Mouse (Mus musculus) midbrain, embryonic 13.5 days (tissue): Measurements from ENCODE around the gene Sf3b2. TPM values are rescaled to one million over a fixed set of nuclear protein-coding genes. Genes with fewer than 3 reads are reported as not detected.

Experiments used
- polyA plus RNA-seq: library from polyadenylated mRNA; unstranded; fragments of >200 nt; fragmentation: Nextera tagmentation; extraction: Ambion mirVana; gene quantifications from 2 replicates; pipeline ENCODE4 v1.2.1, GENCODE M21; 2015

Gene Sf3b2
- polyA plus RNA-seq, 1 experiment from 2014 or later = 399 TPM

Other genes with a start within 250 kb of the Sf3b2 start
- 1.3 and 2.1 TPM in 2 replicates for gene Rin1, start 245.0 kb downstream of the Sf3b2 start, polyA plus RNA-seq
- 11.0 and 15.2 TPM in 2 replicates for gene Cd248, start 227.4 kb downstream of the Sf3b2 start, polyA plus RNA-seq
- 3.7 and 4.4 TPM in 2 replicates for gene Tmem151a, start 209.9 kb downstream of the Sf3b2 start, polyA plus RNA-seq
- 57.1 and 59.0 TPM in 2 replicates for gene Yif1a, start 206.9 kb downstream of the Sf3b2 start, polyA plus RNA-seq
- gene Cnih2, start 196.9 kb downstream of the Sf3b2 start, polyA plus RNA-seq = 321 and 357 TPM in 2 replicates
- gene Rab1b, start 188.4 kb downstream of the Sf3b2 start, polyA plus RNA-seq = 238 and 242 TPM in 2 replicates
- 63.1 and 69.0 TPM in 2 replicates for gene Klc2, start 176.9 kb downstream of the Sf3b2 start, polyA plus RNA-seq
- 31.5 and 32.0 TPM in 2 replicates for gene Pacs1, start 22.3 kb downstream of the Sf3b2 start, polyA plus RNA-seq
- gene Gal3st3, start 2.9 kb upstream of the Sf3b2 start, polyA plus RNA-seq = 29.3 and 33.6 TPM in 2 replicates
- not detected in 2 replicates for gene Catsper1, start 40.3 kb upstream of the Sf3b2 start, polyA plus RNA-seq
- gene Cst6, start 54.1 kb upstream of the Sf3b2 start, polyA plus RNA-seq = 4.5 and 5.8 TPM in 2 replicates
- 63.7 and 64.0 TPM in 2 replicates for gene Eif1ad, start 71.3 kb upstream of the Sf3b2 start, polyA plus RNA-seq
- gene Banf1, start 71.7 kb upstream of the Sf3b2 start, polyA plus RNA-seq = 366 and 375 TPM in 2 replicates
- 74.3 and 78.8 TPM in 2 replicates for gene Sart1, start 93.2 kb upstream of the Sf3b2 start, polyA plus RNA-seq
- 0.32 and 0.55 TPM in 2 replicates for gene Tsga10ip, start 107.1 kb upstream of the Sf3b2 start, polyA plus RNA-seq
- 303 and 313 TPM in 2 replicates for gene Drap1, start 129.5 kb upstream of the Sf3b2 start, polyA plus RNA-seq
- gene AI837181, start 129.7 kb upstream of the Sf3b2 start, polyA plus RNA-seq = 51.6 and 60.3 TPM in 2 replicates
- not detected in 2 replicates for gene Fosl1, start 152.1 kb upstream of the Sf3b2 start, polyA plus RNA-seq
- gene Ccdc85b, start 162.4 kb upstream of the Sf3b2 start, polyA plus RNA-seq = 6.9 and 9.7 TPM in 2 replicates
- gene Fibp, start 165.2 kb upstream of the Sf3b2 start, polyA plus RNA-seq = 183 and 192 TPM in 2 replicates
- gene Ctsw, start 173.1 kb upstream of the Sf3b2 start, polyA plus RNA-seq = 5.2 and 5.7 TPM in 2 replicates
- 31.8 and 33.4 TPM in 2 replicates for gene Efemp2, start 178.5 kb upstream of the Sf3b2 start, polyA plus RNA-seq
- gene Mus81, start 192.9 kb upstream of the Sf3b2 start, polyA plus RNA-seq = 52.1 and 53.2 TPM in 2 replicates
- 3,599 and 3,660 TPM in 2 replicates for gene Cfl1, start 195.0 kb upstream of the Sf3b2 start, polyA plus RNA-seq
- 0.26 and 0.27 TPM in 2 replicates for gene 1700020D05Rik, start 208.3 kb upstream of the Sf3b2 start, polyA plus RNA-seq
- gene Snx32, start 215.1 kb upstream of the Sf3b2 start, polyA plus RNA-seq = 70.4 and 73.6 TPM in 2 replicates